In the genomic region with DNA sequence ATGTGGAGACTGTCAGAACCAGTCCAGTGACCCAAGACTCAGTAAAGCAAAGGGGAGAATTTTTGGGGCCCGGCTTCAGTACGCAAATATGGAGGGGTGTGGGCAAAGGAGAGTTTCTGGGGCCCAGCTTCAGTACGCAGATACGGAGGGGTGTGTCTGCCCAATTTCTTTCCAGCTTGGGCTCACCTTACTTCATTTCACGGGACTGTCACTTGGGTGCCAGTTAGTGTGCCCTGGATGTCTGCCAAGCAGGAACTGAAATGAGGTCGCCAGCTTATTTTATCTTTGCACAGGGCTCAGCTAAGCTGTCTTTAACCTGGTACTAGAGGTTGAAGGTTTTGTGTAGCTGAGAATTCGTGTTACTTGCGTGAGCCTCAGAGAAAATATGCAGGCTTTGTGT, we compare ENCODE assay signal across 12 mouse cellular contexts.
DNase-seq lines count a peak whose midpoint lies in the region; ATAC-seq and TF ChIP-seq lines count a peak whose summit lies in the region.
"Had no signal": no experiment of that assay in that cellular context is flagged by ENCODE, and none has a peak within 500 bp of the region (broad histone marks: within the 10 kb centered on the region; RNA-seq: fewer than 3 reads in every experiment).

No protein-coding gene starts in this region.

- 0 out of 2 replicates have a peak, but pooled peaks cover 2% of the 10 kb centered on the region for H3K4me1 ChIP-seq in intestine, postnatal 0 days (replicated peaks; ENCODE audit: control insufficient read depth, insufficient read depth, low read length)
- H3K4me1 ChIP-seq in intestine, embryonic 15.5 days (replicated peaks), result no peaks in the 10 kb centered on the region
- peaks cover 7% of the 10 kb centered on the region; the same call in 1 of the 2 replicates for H3K4me1 ChIP-seq in heart, postnatal 0 days (ENCODE audit: control insufficient read depth, insufficient read depth)
- H3K4me1 ChIP-seq in liver, embryonic 11.5 days (replicated peaks; ENCODE audit: control insufficient read depth, insufficient read depth, low read length), result no peaks in the 10 kb centered on the region

- no peak overlapping the region for H3K4me2 ChIP-seq in intestine, postnatal 0 days (replicated peaks; ENCODE audit: low read depth)
- no peak overlapping the region for H3K4me2 ChIP-seq in intestine, embryonic 15.5 days (replicated peaks)
- H3K4me2 ChIP-seq in heart, postnatal 0 days (ENCODE audit: low read depth, low read length), result peak overlapping the region; percentile 48
- no peak overlapping the region for H3K4me2 ChIP-seq in liver, embryonic 11.5 days

- no peak overlapping the region for H3K9ac ChIP-seq in intestine, postnatal 0 days (ENCODE audit: low read depth, low read length)
- no peak overlapping the region for H3K9ac ChIP-seq in intestine, embryonic 15.5 days
- H3K9ac ChIP-seq in heart, postnatal 0 days (replicated peaks; ENCODE audit: low read depth, low read length), result no peak overlapping the region
- H3K9ac ChIP-seq in liver, embryonic 11.5 days (ENCODE audit: low read depth, low read length), result no peak overlapping the region
- H3K9ac ChIP-seq: liver, embryonic 14.5 days had no signal

- no peak overlapping the region for H3K27ac ChIP-seq in intestine, postnatal 0 days (ENCODE audit: low read depth, low read length)
- H3K27ac ChIP-seq in intestine, embryonic 15.5 days, result no peak overlapping the region
- H3K27ac ChIP-seq in heart, postnatal 0 days (ENCODE audit: low read depth), result peak overlapping the region; percentile 73
- no peak overlapping the region for H3K27ac ChIP-seq in liver, embryonic 11.5 days (ENCODE audit: low read depth, low read length)
- H3K27ac ChIP-seq: forebrain, embryonic 10.5 days; liver, embryonic 14.5 days had no signal

- TF ChIP-seq EP300 in heart, postnatal 0 days (IDR thresholded peaks at IDR 0.05; ENCODE audit: low read depth), result 0 out of 2 replicates have a peak, but pooled peaks have one; percentile 45

- intact Hi-C loops in left cerebral cortex, postnatal 25 days (cut with DNase I), result no loop called here

- peak; percentile 34 to 67 for DNase-seq in cerebellum, postnatal 25 days
- peak; percentile 57 for DNase-seq in heart, postnatal 0 days (ENCODE audit: low spot score)
- peak; percentile 60 for DNase-seq in retina, postnatal 1 day
- DNase-seq in spleen, adult 12 weeks (ENCODE audit: low spot score), result no peak
- DNase-seq in left cerebral cortex, postnatal 25 days (ENCODE audit: low spot score in 2 of 2), result no peak
- DNase-seq in liver, embryonic 11.5 days (ENCODE audit: low spot score), result no peak

- no peaks in the 10 kb centered on the region for H3K9me3 ChIP-seq in intestine, postnatal 0 days (ENCODE audit: control insufficient read depth)
- H3K9me3 ChIP-seq in intestine, embryonic 15.5 days, result no peaks in the 10 kb centered on the region
- H3K9me3 ChIP-seq in heart, postnatal 0 days (replicated peaks; ENCODE audit: control insufficient read depth, low read length), result no peaks in the 10 kb centered on the region
- no peaks in the 10 kb centered on the region for H3K9me3 ChIP-seq in liver, embryonic 11.5 days (ENCODE audit: control insufficient read depth, low read length)
- H3K9me3 ChIP-seq: forebrain, embryonic 10.5 days had no signal

- 45% methylated on average over 8 of the region's 8 CpGs for WGBS in intestine, postnatal 0 days
- 65% methylated on average over 8 of the region's 8 CpGs for WGBS in intestine, embryonic 15.5 days
- 33% methylated on average over 8 of the region's 8 CpGs for WGBS in heart, postnatal 0 days
- WGBS in liver, embryonic 11.5 days, result 77% methylated on average over 8 of the region's 8 CpGs

- H3K4me3 ChIP-seq in intestine, postnatal 0 days (ENCODE audit: low read depth, low read length), result no peak overlapping the region
- H3K4me3 ChIP-seq in intestine, embryonic 15.5 days (replicated peaks), result no peak overlapping the region
- H3K4me3 ChIP-seq in heart, postnatal 0 days (ENCODE audit: low read depth, low read length), result peak overlapping the region; percentile 10; the same call in 1 of the 2 replicates
- H3K4me3 ChIP-seq in liver, embryonic 11.5 days (ENCODE audit: low read depth, low read length), result no peak overlapping the region
- H3K4me3 ChIP-seq: forebrain, embryonic 10.5 days; myocyte had no signal

- 0 out of 2 replicates have a peak, but pooled peaks have one; percentile 16 for ATAC-seq in intestine, postnatal 0 days
- no peak for ATAC-seq in intestine, embryonic 15.5 days
- peak; percentile 85 for ATAC-seq in heart, postnatal 0 days (ENCODE audit: insufficient read depth, low read depth)
- ATAC-seq in liver, embryonic 11.5 days (replicated peaks; ENCODE audit: low FRiP score), result no peak

- TF ChIP-seq CTCF in intestine, postnatal 0 days (IDR thresholded peaks at IDR 0.05; ENCODE audit: low read depth), result no peak
- TF ChIP-seq CTCF in heart, postnatal 0 days (IDR thresholded peaks at IDR 0.05; ENCODE audit: low read depth), result no peak

- H3K36me3 ChIP-seq in intestine, postnatal 0 days (ENCODE audit: control insufficient read depth, insufficient read depth), result no peaks in the 10 kb centered on the region
- no peaks in the 10 kb centered on the region for H3K36me3 ChIP-seq in intestine, embryonic 15.5 days
- H3K36me3 ChIP-seq in heart, postnatal 0 days (replicated peaks; ENCODE audit: control insufficient read depth, insufficient read depth, low read length), result no peaks in the 10 kb centered on the region
- H3K36me3 ChIP-seq in liver, embryonic 11.5 days (ENCODE audit: control insufficient read depth, insufficient read depth, low read length), result no peaks in the 10 kb centered on the region
- H3K36me3 ChIP-seq: forebrain, embryonic 10.5 days; G1E had no signal

- no peaks in the 10 kb centered on the region for H3K27me3 ChIP-seq in intestine, postnatal 0 days (replicated peaks; ENCODE audit: control insufficient read depth, insufficient read depth, low read length)
- no peaks in the 10 kb centered on the region for H3K27me3 ChIP-seq in intestine, embryonic 15.5 days (replicated peaks)
- H3K27me3 ChIP-seq in heart, postnatal 0 days (ENCODE audit: control insufficient read depth, insufficient read depth, low read length), result no peaks in the 10 kb centered on the region
- H3K27me3 ChIP-seq in liver, embryonic 11.5 days (replicated peaks; ENCODE audit: control insufficient read depth, insufficient read depth, low read length), result no peaks in the 10 kb centered on the region

Comparison
In these comparisons a context has a peak if more than half of its experiments do, and no peak if none do; other contexts are left out.
1. ATAC-seq: peak in intestine, postnatal 0 days (single experiment) and heart, postnatal 0 days (single experiment); none in intestine, embryonic 15.5 days (single experiment) and liver, embryonic 11.5 days (single experiment).
2. DNase-seq: peak in cerebellum, postnatal 25 days (2 of 2), heart, postnatal 0 days (single experiment) and retina, postnatal 1 day (single experiment); none in spleen, adult 12 weeks (single experiment), left cerebral cortex, postnatal 25 days (0 of 2) and liver, embryonic 11.5 days (single experiment).